Mouse (Mus musculus) MEL (cell line): ENCODE measurements at regions not wholly inside any gene's neighbourhood (a gene's known extent, or its start where the extent isn't known, plus 50 kb on each side); places are given as distances from the start of the nearest gene placed in this dataset.

Source experiments
- DNase-seq: peaks from one replicate; pipeline ENCODE4 v3.0.0; 2011; ENCODE audit warnings: low read depth, low spot score
- H3K27ac ChIP-seq: 2 replicates; pipeline ENCODE4 v1.5.1; 2012; ENCODE audit warnings: low read depth, mild to moderate bottlenecking, control low read depth, low read length, moderate library complexity; ENCODE audit not compliant: control insufficient read depth
- H3K27me3 ChIP-seq, 2 experiments: fragments of 150-350 bp in 1 of 2; sonication (generic) in 1 of 2; 2 replicates each; pipeline ENCODE4 v1.6.1; 2012; ENCODE audit warnings: low read length in 2 of 2, mild to moderate bottlenecking in 2 of 2, improper control_type of control experiment in 1 of 2, moderate library complexity in 1 of 2; ENCODE audit not compliant: insufficient read depth in 2 of 2, control insufficient read depth in 1 of 2
- H3K36me3 ChIP-seq, 2 experiments: 2 replicates each; pipeline ENCODE4 v1.6.1; 2012 to 2014; ENCODE audit warnings: low read length in 2 of 2, improper control_type of control experiment in 1 of 2, inconsistent platforms in 1 of 2, mild to moderate bottlenecking in 1 of 2; ENCODE audit not compliant: insufficient read depth in 2 of 2, control insufficient read depth in 1 of 2
- H3K4me1 ChIP-seq, 2 experiments: fragments of 150-350 bp in 1 of 2; sonication (generic) in 1 of 2; 2 replicates each; pipeline ENCODE4 v1.6.1; 2012; ENCODE audit warnings: low read length in 2 of 2, improper control_type of control experiment in 1 of 2, mild to moderate bottlenecking in 1 of 2; ENCODE audit not compliant: insufficient read depth in 2 of 2, control insufficient read depth in 1 of 2
- H3K4me3 ChIP-seq, 2 experiments: fragments of 150-350 bp in 1 of 2; sonication (generic) in 1 of 2; 2 replicates each; pipeline ENCODE4 v1.5.1; 2012; ENCODE audit warnings: low read depth in 2 of 2, low read length in 2 of 2, mild to moderate bottlenecking in 2 of 2, moderate library complexity in 2 of 2, control low read depth in 1 of 2, improper control_type of control experiment in 1 of 2; ENCODE audit not compliant: control insufficient read depth in 1 of 2, insufficient read depth in 1 of 2
- H3K79me2 ChIP-seq: 2 replicates; pipeline ENCODE4 v1.6.1; 2012; ENCODE audit warnings: mild to moderate bottlenecking, low read length, moderate library complexity; ENCODE audit not compliant: control insufficient read depth, poor library complexity, insufficient read depth
- H3K9ac ChIP-seq: 2 replicates; pipeline ENCODE4 v1.6.1; 2012; ENCODE audit warnings: low read depth, mild to moderate bottlenecking, control low read depth, low read length, moderate library complexity; ENCODE audit not compliant: control insufficient read depth, poor library complexity, severe bottlenecking
- H3K9me3 ChIP-seq: fragments of 150-350 bp; sonication (generic); replicated peaks from 2 replicates; pipeline ENCODE4 v1.6.1; 2012; ENCODE audit warnings: mild to moderate bottlenecking, low read length, improper control_type of control experiment, moderate library complexity; ENCODE audit not compliant: insufficient read depth
- BHLHE40 ChIP-seq: IDR thresholded peaks from 2 replicates; pipeline ENCODE4 v1.6.1; 2012; ENCODE audit warnings: low read depth, mild to moderate bottlenecking, inconsistent platforms, low read length, improper control_type of control experiment, borderline replicate concordance
- CHD1 ChIP-seq: IDR thresholded peaks from 2 replicates; pipeline ENCODE4 v1.6.1; 2012; ENCODE audit warnings: low read depth, mild to moderate bottlenecking, inconsistent platforms, low read length, improper control_type of control experiment
- CHD2 ChIP-seq: IDR thresholded peaks from 2 replicates; pipeline ENCODE4 v1.6.1; 2011; ENCODE audit warnings: low read length, improper control_type of control experiment
- ELF1 ChIP-seq: IDR thresholded peaks from 2 replicates; pipeline ENCODE4 v1.6.1; 2014; ENCODE audit warnings: low read depth, mild to moderate bottlenecking, inconsistent platforms, low read length, improper control_type of control experiment, moderate library complexity
- GATA1 ChIP-seq: IDR thresholded peaks from 2 replicates; pipeline ENCODE4 v1.6.1; 2011; ENCODE audit warnings: low read depth, low read length, improper control_type of control experiment
- MAFK ChIP-seq: IDR thresholded peaks from 2 replicates; pipeline ENCODE4 v1.6.1; 2011; ENCODE audit warnings: low read depth, mild to moderate bottlenecking, low read length, improper control_type of control experiment, borderline replicate concordance
- MXI1 ChIP-seq: IDR thresholded peaks from 2 replicates; pipeline ENCODE4 v1.6.1; 2011; ENCODE audit warnings: mild to moderate bottlenecking, low read depth, low read length, improper control_type of control experiment
- MYB ChIP-seq: IDR thresholded peaks from 2 replicates; pipeline ENCODE4 v1.6.1; 2011; ENCODE audit warnings: mild to moderate bottlenecking, low read depth, low read length, improper control_type of control experiment
- MYC ChIP-seq: IDR thresholded peaks from 2 replicates; pipeline ENCODE4 v1.6.1; 2011; ENCODE audit warnings: low read depth, mild to moderate bottlenecking, low read length, improper control_type of control experiment, moderate library complexity
- NELFE ChIP-seq: IDR thresholded peaks from 2 replicates; pipeline ENCODE4 v1.6.1; 2011; ENCODE audit warnings: low read depth, low read length, improper control_type of control experiment
- NRF1 ChIP-seq: IDR thresholded peaks from 2 replicates; pipeline ENCODE4 v1.6.1; 2014; ENCODE audit warnings: low read depth, mild to moderate bottlenecking, inconsistent platforms, low read length, improper control_type of control experiment, moderate library complexity; ENCODE audit not compliant: poor library complexity, insufficient read depth, severe bottlenecking
- POLR2A ChIP-seq, 2 experiments: IDR thresholded peaks; 2 replicates each; pipeline ENCODE4 v1.6.1; 2011 to 2012; ENCODE audit warnings: low read length in 2 of 2, mild to moderate bottlenecking in 2 of 2, control low read depth in 1 of 2, improper control_type of control experiment in 1 of 2, low read depth in 1 of 2, moderate library complexity in 1 of 2; ENCODE audit not compliant: control insufficient read depth in 1 of 2, insufficient read depth in 1 of 2, poor library complexity in 1 of 2
- POLR2AphosphoS2 ChIP-seq: IDR thresholded peaks from 2 replicates; pipeline ENCODE4 v1.6.1; 2011; ENCODE audit warnings: low read length, improper control_type of control experiment
- POLR2AphosphoS5 ChIP-seq: IDR thresholded peaks from 2 replicates; pipeline ENCODE4 v1.6.1; 2012; ENCODE audit warnings: low read depth, borderline replicate concordance, mild to moderate bottlenecking, inconsistent platforms, low read length, moderate library complexity, mixed read lengths
- SMC3 ChIP-seq: IDR thresholded peaks from 2 replicates; pipeline ENCODE4 v1.6.1; 2011; ENCODE audit warnings: low read depth, low read length, improper control_type of control experiment
- TAL1 ChIP-seq: IDR thresholded peaks from 2 replicates; pipeline ENCODE4 v1.6.1; 2012; ENCODE audit warnings: mild to moderate bottlenecking, inconsistent platforms, low read length, moderate library complexity, mixed read lengths
- TBP ChIP-seq: IDR thresholded peaks from 2 replicates; pipeline ENCODE4 v1.8.0; 2011; ENCODE audit warnings: low read depth, low read length, improper control_type of control experiment
- TCF12 ChIP-seq: IDR thresholded peaks from 2 replicates; pipeline ENCODE4 v1.6.1; 2014; ENCODE audit warnings: low read depth, mild to moderate bottlenecking, inconsistent platforms, low read length, improper control_type of control experiment, moderate library complexity
- USF2 ChIP-seq, 2 experiments: IDR thresholded peaks; 2 replicates each; pipeline ENCODE4 v1.6.1; 2011 to 2012; ENCODE audit warnings: improper control_type of control experiment in 2 of 2, low read length in 2 of 2, borderline replicate concordance in 1 of 2, inconsistent platforms in 1 of 2, low read depth in 1 of 2, mild to moderate bottlenecking in 1 of 2; ENCODE audit not compliant: insufficient read depth in 1 of 2
- ZC3H11A ChIP-seq: IDR thresholded peaks from 2 replicates; pipeline ENCODE4 v1.6.1; 2012; ENCODE audit warnings: low read depth, mild to moderate bottlenecking, inconsistent platforms, low read length, improper control_type of control experiment
- ZMIZ1 ChIP-seq: IDR thresholded peaks from 2 replicates; pipeline ENCODE4 v1.6.1; 2012; ENCODE audit warnings: low read depth, mild to moderate bottlenecking, inconsistent platforms, low read length, improper control_type of control experiment, moderate library complexity
- ZNF384 ChIP-seq: IDR thresholded peaks from 2 replicates; pipeline ENCODE4 v1.6.1; 2012; ENCODE audit warnings: low read depth, mild to moderate bottlenecking, inconsistent platforms, low read length, improper control_type of control experiment

DNA sequence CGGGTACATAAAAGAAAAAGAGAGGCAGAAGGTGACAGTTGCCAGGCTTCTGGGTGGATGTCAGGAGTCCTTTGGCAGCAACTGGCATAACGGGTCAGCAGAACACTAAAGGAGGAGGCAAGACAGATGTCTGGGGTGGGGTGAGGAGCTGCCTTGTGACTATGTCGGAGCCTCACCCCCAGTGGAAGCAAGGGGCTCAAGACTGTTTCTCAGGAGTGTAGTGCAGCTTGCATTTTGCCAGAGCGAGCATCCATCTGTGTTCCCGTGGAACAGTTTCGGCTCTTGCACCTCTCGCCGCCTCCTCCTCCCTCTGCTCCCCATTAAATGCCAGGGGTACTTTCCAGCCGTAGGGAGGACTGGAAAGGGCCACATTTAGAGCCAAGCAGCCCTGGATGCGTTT, 67.6 kb downstream of the Zbtb18 start:
- no peak for DNase-seq
- Histone ChIP-seq H3K79me2 (no peaks in the 10 kb centered on the region), H3K27me3 (peaks cover 0 to 2% of the 10 kb centered on the region in 2 experiments; a peak in 3 of 4 replicates), H3K9me3 (no peaks in the 10 kb centered on the region), H3K4me3 (no peak overlapping the region), H3K9ac (no peak overlapping the region), H3K4me1 (no peaks in the 10 kb centered on the region), H3K36me3 (no peaks in the 10 kb centered on the region), H3K27ac (no peak overlapping the region)
- TF ChIP-seq MYC: no peak
- TF ChIP-seq USF2 (IDR thresholded peaks at IDR 0.05; ENCODE audit: borderline replicate concordance in 1 of 2, insufficient read depth in 1 of 2, low read depth in 1 of 2, low read length in 2 of 2): no peak
- no peak for TF ChIP-seq MAFK
- no peak for TF ChIP-seq MXI1
- no peak for TF ChIP-seq NELFE
- TF ChIP-seq GATA1: no peak
- no peak for TF ChIP-seq BHLHE40
- TF ChIP-seq MYB: no peak
- TF ChIP-seq ZNF384: no peak
- no peak for TF ChIP-seq TBP
- no peak for TF ChIP-seq TCF12

DNA sequence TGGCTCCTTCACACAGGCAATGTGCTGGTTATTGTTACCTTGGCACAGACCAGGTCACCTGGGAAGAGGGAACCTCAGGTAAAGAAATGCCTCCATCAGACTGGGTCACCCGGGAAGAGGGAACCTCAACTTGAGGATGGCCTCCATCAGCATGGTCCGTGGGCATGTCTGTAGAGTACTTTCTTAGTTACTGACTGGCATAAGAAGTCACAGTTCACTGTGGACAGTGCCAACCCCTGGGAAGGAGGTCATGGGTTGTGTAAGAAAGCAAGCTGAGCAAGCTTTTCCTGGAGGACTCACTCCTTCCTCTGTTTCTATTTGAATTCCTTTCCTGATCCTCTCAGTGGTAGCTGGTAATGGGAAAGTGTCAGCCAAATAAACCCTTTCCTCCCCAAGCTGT, 70.0 kb downstream of the Zbtb18 start:
- H3K4me3 ChIP-seq: no peak overlapping the region
- H3K4me1 ChIP-seq: no peaks in the 10 kb centered on the region
- no peaks in the 10 kb centered on the region for H3K36me3 ChIP-seq
- no peaks in the 10 kb centered on the region for H3K9me3 ChIP-seq
- H3K9ac ChIP-seq: no peak overlapping the region
- H3K27ac ChIP-seq: no peak overlapping the region
- H3K27me3 ChIP-seq: no peaks in the 10 kb centered on the region; a peak in 3 of 4 replicates
- H3K79me2 ChIP-seq: no peaks in the 10 kb centered on the region
- TF ChIP-seq NRF1: no peak
- TF ChIP-seq TCF12: no peak
- TF ChIP-seq POLR2A (IDR thresholded peaks at IDR 0.05; ENCODE audit: control insufficient read depth in 1 of 2, insufficient read depth in 1 of 2, low read depth in 1 of 2, low read length in 2 of 2, poor library complexity in 1 of 2): no peak
- no peak for TF ChIP-seq POLR2AphosphoS2
- no peak for TF ChIP-seq ELF1
- no peak for TF ChIP-seq ZMIZ1
- no peak for TF ChIP-seq CHD1
- TF ChIP-seq TBP: no peak
- no peak for TF ChIP-seq CHD2
- TF ChIP-seq ZC3H11A: no peak
- TF ChIP-seq TAL1: no peak
- TF ChIP-seq POLR2AphosphoS5: no peak
- TF ChIP-seq SMC3: no peak
- no peak for TF ChIP-seq USF2 (IDR thresholded peaks at IDR 0.05; ENCODE audit: borderline replicate concordance in 1 of 2, insufficient read depth in 1 of 2, low read depth in 1 of 2, low read length in 2 of 2)
- TF ChIP-seq MXI1: no peak
- TF ChIP-seq, all 39 proteins: peak for 0
- DNase-seq: no peak
